Mouse (Mus musculus) heart, embryonic 15.5 days (tissue): ENCODE measurements around the gene Ufd1. TPM values are rescaled to one million over a fixed set of nuclear protein-coding genes. Genes with fewer than 3 reads are reported as not detected.
"Not testable (repeated sequence)": the region's sequence is repeated elsewhere in the genome, so short reads cannot be mapped to it uniquely, and the experiment has no call there.

Experiments
- ATAC-seq: fragments of 200-750 bp; cut with Nextera tagmentation; replicated peaks from 2 replicates; pipeline ENCODE4 v1.8.0; 2017; ENCODE audit warnings: low read depth, moderate TSS enrichment; ENCODE audit not compliant: insufficient number of reproducible peaks, insufficient read depth, low FRiP score
- H3K27ac ChIP-seq: fragments of 300-500 bp; sonication (generic); 2 replicates; pipeline ENCODE4 v1.5.1; 2015; ENCODE audit warnings: mild to moderate bottlenecking, inconsistent platforms
- H3K27me3 ChIP-seq: fragments of 300-500 bp; sonication (generic); 2 replicates; pipeline ENCODE4 v1.6.1; 2015; ENCODE audit warnings: inconsistent platforms
- H3K36me3 ChIP-seq: fragments of 300-500 bp; sonication (generic); 2 replicates; pipeline ENCODE4 v1.6.1; 2015; ENCODE audit warnings: mild to moderate bottlenecking, inconsistent platforms
- H3K4me1 ChIP-seq: fragments of 300-500 bp; sonication (generic); replicated peaks from 2 replicates; pipeline ENCODE4 v1.6.1; 2015; ENCODE audit warnings: inconsistent platforms
- H3K4me2 ChIP-seq: fragments of 300-500 bp; sonication (generic); 2 replicates; pipeline ENCODE4 v1.6.1; 2015; ENCODE audit warnings: inconsistent platforms, mild to moderate bottlenecking, moderate library complexity
- H3K4me3 ChIP-seq: fragments of 300-500 bp; sonication (generic); 2 replicates; pipeline ENCODE4 v1.5.1; 2015; ENCODE audit warnings: mild to moderate bottlenecking, inconsistent platforms
- H3K9ac ChIP-seq: fragments of 300-500 bp; sonication (generic); 2 replicates; pipeline ENCODE4 v1.6.1; 2015; ENCODE audit warnings: mild to moderate bottlenecking, inconsistent platforms
- H3K9me3 ChIP-seq: fragments of 300-500 bp; sonication (generic); replicated peaks from 2 replicates; pipeline ENCODE4 v1.6.1; 2016; ENCODE audit warnings: inconsistent platforms
- WGBS: fragments of 180-500 bp; shearing (Covaris S2); methylation state at CpG from one replicate; pipeline ENCODE4 v1.1.7; 2015; ENCODE audit warnings: mixed read lengths; 5-methylcytosine and 5-hydroxymethylcytosine counted together
- polyA plus RNA-seq: library from polyadenylated mRNA; unstranded; fragments of >200 nt; fragmentation: Nextera tagmentation; extraction: Ambion mirVana; gene quantifications from 2 replicates; pipeline ENCODE4 v1.2.1, GENCODE M21; 2015

Ufd1 gene
- polyA plus RNA-seq, 1 experiment from 2014 or later: 62.2 TPM

- H3K36me3 ChIP-seq: peaks cover 33% of the 10 kb centered on the region
- H3K9me3 ChIP-seq: no peaks in the 10 kb centered on the region
- H3K4me2 ChIP-seq: peak overlapping the region; percentile 91
- no peaks in the 10 kb centered on the region for H3K27me3 ChIP-seq
- peak overlapping the region; percentile 84 for H3K27ac ChIP-seq
- peaks cover 20% of the 10 kb centered on the region for H3K4me1 ChIP-seq
- peak overlapping the region; percentile 79 for H3K4me3 ChIP-seq
- H3K9ac ChIP-seq: peak overlapping the region; percentile 83
- peak; percentile 14; the same call in 1 of the 2 replicates for ATAC-seq
- WGBS: 1% methylated on average over 31 of the region's 31 CpGs
Measured at GRCm38 (mm10) chr16:18812385-18812910, 869 bp downstream of the Ufd1 start.

DNA sequence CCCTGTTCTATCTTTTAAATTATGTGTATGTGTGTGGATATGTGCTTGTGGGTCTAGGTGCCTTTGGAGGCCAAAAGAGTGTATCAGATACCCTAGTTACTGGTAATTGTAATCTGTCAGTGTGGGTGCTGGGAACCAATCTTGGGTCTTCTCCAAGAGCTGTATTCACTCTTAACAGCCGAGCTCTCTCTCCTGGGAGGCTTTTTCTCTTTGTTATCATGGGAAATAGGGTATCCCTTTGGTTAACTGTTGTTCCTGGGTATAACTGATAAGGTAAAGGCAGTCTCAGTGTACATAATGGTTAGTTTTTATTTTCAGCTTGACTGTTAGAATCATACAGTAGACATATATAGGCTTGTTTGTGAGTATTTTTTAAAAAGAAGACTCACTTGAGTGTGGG lies 10.8 kb downstream of the Ufd1 start:
- no peak overlapping the region for H3K4me2 ChIP-seq
- ATAC-seq: no peak
- H3K27me3 ChIP-seq: no peaks in the 10 kb centered on the region
- H3K4me3 ChIP-seq: no peak overlapping the region
- 76% methylated on average over 1 of the region's 1 CpGs for WGBS
- no peak overlapping the region for H3K27ac ChIP-seq
- H3K36me3 ChIP-seq: peaks cover 94% of the 10 kb centered on the region
- no peaks in the 10 kb centered on the region for H3K9me3 ChIP-seq
- no peaks in the 10 kb centered on the region for H3K4me1 ChIP-seq
- H3K9ac ChIP-seq: no peak overlapping the region

DNA sequence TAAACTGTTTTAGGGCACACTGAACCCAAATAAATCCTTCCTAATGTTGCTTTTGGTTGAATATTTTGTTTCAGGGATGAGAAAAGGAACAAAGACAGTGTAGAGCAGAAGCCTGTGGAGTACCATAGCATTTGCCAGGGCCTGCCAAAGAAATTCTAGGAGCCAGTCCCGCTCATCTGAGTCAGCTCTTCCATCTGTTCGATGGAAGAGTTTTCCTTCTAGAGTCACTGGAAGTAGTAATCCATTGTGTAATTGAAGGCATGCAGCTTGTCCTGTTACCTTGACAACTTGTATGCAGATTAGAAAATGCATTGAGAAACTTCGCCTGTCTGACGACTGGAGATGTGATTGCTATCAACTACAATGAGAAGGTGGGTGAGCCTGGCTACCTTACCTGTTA lies 11.3 kb downstream of the Ufd1 start:
- H3K4me3 ChIP-seq: no peak overlapping the region
- no peak overlapping the region for H3K27ac ChIP-seq
- no peaks in the 10 kb centered on the region for H3K27me3 ChIP-seq
- H3K36me3 ChIP-seq: peaks cover 94% of the 10 kb centered on the region
- no peak overlapping the region for H3K9ac ChIP-seq
- no peak for ATAC-seq
- 89% methylated on average over 4 of the region's 4 CpGs for WGBS
- H3K4me1 ChIP-seq: no peaks in the 10 kb centered on the region
- no peaks in the 10 kb centered on the region for H3K9me3 ChIP-seq
- H3K4me2 ChIP-seq: no peak overlapping the region

DNA sequence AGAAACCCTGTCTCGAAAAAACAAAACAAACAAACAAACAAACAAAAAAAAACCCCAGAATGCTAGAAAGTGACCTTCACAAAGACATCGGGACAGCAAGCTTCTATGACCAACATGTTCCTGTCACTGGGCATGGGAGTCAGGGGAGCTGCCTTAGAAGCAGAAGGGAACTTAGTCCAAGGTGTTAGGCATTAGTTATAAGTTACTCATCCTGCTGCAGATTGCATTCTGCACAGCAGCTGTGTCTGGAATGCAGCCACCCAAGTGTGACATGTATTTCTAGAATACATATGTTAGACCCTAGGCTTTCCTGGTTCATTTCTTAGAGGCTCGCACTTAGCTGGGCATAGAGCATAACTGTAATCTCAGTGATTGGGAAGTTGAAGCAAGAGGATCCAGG lies 17.1 kb downstream of the Ufd1 start:
- H3K4me3 ChIP-seq: no peak overlapping the region
- 93% methylated on average over 3 of the region's 3 CpGs for WGBS
- H3K27ac ChIP-seq: no peak overlapping the region
- H3K4me1 ChIP-seq: no peaks in the 10 kb centered on the region
- no peak overlapping the region for H3K9ac ChIP-seq
- H3K4me2 ChIP-seq: no peak overlapping the region
- H3K36me3 ChIP-seq: peaks cover 78% of the 10 kb centered on the region
- no peaks in the 10 kb centered on the region for H3K27me3 ChIP-seq
- no peaks in the 10 kb centered on the region for H3K9me3 ChIP-seq
- ATAC-seq: no peak

DNA sequence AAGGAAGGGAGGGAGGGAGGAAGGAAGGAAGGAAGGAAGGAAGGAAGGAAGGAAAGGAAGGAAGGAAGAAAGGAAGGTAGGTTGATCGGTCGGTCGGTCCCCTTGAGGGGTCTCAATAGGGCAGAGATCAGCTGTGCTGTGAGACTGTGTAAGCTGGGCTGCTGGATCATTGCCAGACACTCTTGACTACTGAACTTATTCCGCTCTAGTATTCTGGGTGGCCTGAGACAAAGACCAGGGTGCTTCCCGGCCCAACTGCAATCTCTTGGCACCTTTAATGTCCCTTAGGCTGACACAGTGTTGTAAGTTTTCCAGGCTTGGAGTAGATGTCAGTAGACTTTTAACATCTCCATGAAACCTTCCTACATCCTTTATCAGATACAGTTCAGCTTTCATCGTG lies 17.5 kb downstream of the Ufd1 start:
- peaks cover 78% of the 10 kb centered on the region for H3K36me3 ChIP-seq
- no peaks in the 10 kb centered on the region for H3K4me1 ChIP-seq
- no peaks in the 10 kb centered on the region for H3K9me3 ChIP-seq
- H3K9ac ChIP-seq: no peak overlapping the region
- H3K27me3 ChIP-seq: no peaks in the 10 kb centered on the region
- 67% methylated on average over 6 of the region's 6 CpGs for whole genome bisulfite sequencing
- ATAC-seq: no peak
- no peak overlapping the region for H3K4me3 ChIP-seq
- H3K4me2 ChIP-seq: no peak overlapping the region
- no peak overlapping the region for H3K27ac ChIP-seq

DNA sequence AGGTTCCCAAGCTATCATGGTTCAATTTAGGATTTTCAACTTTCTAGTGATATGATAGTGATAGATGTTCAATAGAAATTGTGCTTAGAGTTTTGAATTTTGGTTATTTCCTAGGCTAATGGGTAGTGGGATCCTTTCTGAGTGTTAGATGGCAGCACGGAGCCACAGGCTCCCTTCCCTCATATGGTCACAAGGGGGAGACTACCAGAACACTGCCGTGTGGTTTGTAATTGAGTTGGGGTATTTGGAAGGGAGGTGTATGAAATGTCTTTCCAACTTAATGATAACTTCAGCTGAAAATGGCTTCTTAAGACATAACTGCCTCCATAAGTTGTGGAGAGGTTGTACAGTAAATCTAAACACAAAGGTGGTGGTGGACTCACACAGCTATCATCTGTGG lies 21.9 kb downstream of the Ufd1 start:
- WGBS: 67% methylated on average over 2 of the region's 2 CpGs

DNA sequence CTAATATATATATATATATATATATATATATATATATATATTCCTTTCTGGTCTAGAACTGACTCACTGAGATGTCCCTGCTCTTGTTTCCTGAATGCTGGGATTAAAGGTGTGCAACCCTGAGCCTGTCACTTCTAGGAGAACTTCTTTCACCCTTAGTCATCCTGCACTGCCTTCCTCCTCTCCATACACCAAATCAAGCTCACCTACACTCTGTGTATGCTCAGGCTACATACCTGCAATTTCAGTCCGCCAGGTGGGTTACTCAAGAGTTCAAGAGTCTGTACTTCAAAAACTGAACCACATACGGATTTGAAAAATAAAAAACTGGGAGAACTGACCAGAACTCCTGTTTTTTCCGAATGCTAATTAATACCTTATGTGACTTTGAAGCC lies 24.5 kb downstream of the Ufd1 start:
- peak overlapping the region; percentile 60 for H3K4me2 ChIP-seq
- 27% methylated on average over 3 of the region's 3 CpGs for WGBS
- H3K27ac ChIP-seq: no peak overlapping the region
- H3K9ac ChIP-seq: peak overlapping the region; percentile 89; the same call in 1 of the 2 replicates
- ATAC-seq: peak; percentile 10; the same call in 1 of the 2 replicates
- H3K36me3 ChIP-seq: peaks cover 35% of the 10 kb centered on the region
- no peaks in the 10 kb centered on the region for H3K27me3 ChIP-seq
- peak overlapping the region; percentile 81 for H3K4me3 ChIP-seq
- 0 out of 2 replicates have a peak, but pooled peaks cover 3% of the 10 kb centered on the region for H3K4me1 ChIP-seq
- H3K9me3 ChIP-seq: no peaks in the 10 kb centered on the region

More for the DNA sequence above, 21.9 kb downstream of the Ufd1 start:
- H3K4me3 ChIP-seq: no peak overlapping the region
- H3K4me1 ChIP-seq: 0 out of 2 replicates have a peak, but pooled peaks cover 3% of the 10 kb centered on the region
- H3K9me3 ChIP-seq: no peaks in the 10 kb centered on the region
- no peaks in the 10 kb centered on the region for H3K27me3 ChIP-seq
- H3K27ac ChIP-seq: no peak overlapping the region
- peaks cover 43% of the 10 kb centered on the region for H3K36me3 ChIP-seq
- no peak for ATAC-seq
- no peak overlapping the region for H3K9ac ChIP-seq
- H3K4me2 ChIP-seq: no peak overlapping the region

DNA sequence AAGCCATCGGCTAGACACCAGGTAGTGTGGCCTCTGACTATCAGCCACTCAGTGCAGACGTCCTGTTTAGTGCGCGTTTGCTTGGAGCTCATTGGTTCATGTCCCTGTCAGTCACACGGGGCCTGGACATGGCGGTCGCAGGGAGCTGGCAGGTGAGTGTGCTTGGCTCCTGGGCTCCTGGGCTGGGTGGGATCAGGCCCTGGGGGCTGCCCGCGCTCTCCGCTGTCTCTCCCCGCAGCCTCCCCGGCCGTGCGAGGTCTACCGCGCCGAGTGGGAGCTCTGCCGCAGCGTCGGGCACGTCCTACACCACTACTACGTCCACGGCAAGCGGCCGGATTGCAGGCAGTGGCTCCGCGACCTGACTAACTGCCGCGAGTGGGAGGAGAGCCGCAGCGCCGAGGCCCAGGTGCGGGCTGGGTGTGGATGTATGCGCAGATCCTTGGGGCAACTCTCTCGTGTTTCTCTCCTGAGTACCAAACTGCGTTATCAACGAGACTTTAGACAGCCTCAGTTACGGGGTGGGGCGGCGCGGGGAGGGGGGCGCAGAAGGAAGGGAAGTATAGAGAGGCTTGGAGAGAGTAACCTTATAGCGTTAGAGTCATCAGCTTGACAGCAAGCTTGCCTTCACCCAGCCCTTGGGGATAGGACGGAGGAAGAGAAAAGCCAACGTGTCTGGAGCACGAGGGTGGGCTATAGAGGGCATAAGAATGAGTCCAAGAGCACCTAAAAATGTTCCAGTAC lies 25.1 kb downstream of the Ufd1 start, which contains the start of the genes 2510002D24Rik and Gm28539:
Gene 2510002D24Rik, plus strand, starts transcription at position 111 of the 741 bp plus-strand sequence.
Gene Gm28539, plus strand, starts transcription at position 117 of the 741 bp plus-strand sequence.
- peak; percentile 96 for ATAC-seq
- under 1% methylated on average over 46 of the region's 46 CpGs for WGBS

DNA sequence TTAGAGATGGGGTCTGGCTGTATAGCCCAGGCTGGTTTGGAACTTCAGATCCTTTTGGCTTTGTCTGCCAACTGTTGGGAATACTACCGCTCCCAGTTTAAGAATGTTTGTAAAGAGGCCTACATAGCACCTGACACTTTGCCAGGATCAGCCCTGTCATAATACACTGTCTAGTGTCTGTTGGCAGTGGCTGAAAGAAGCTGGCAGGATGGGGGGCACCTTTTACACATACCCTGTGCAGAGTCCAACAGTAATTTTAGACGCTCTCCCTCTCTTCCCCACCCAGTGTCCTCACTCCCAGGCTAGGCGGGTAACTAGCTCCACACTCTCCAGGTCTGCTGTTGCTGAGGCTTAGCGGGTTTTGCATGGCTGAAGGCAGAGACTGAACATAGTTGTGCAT lies 26.8 kb downstream of the Ufd1 start:
- H3K36me3 ChIP-seq: peaks cover 18% of the 10 kb centered on the region; the same call in 1 of the 2 replicates
- H3K9ac ChIP-seq: no peak overlapping the region
- no peak overlapping the region for H3K4me2 ChIP-seq
- no peaks in the 10 kb centered on the region for H3K9me3 ChIP-seq
- 88% methylated on average over 4 of the region's 4 CpGs for WGBS
- no peak for ATAC-seq
- 0 out of 2 replicates have a peak, but pooled peaks cover 3% of the 10 kb centered on the region for H3K4me1 ChIP-seq
- no peak overlapping the region for H3K27ac ChIP-seq
- no peak overlapping the region for H3K4me3 ChIP-seq
- H3K27me3 ChIP-seq: no peaks in the 10 kb centered on the region

More for the DNA sequence above, 25.1 kb downstream of the Ufd1 start, which contains the start of the genes 2510002D24Rik and Gm28539:
- Histone ChIP-seq H3K4me1 (0 out of 2 replicates have a peak, but pooled peaks cover 3% of the 10 kb centered on the region), H3K27me3 (no peaks in the 10 kb centered on the region), H3K9me3 (no peaks in the 10 kb centered on the region), H3K36me3 (peaks cover 29% of the 10 kb centered on the region), H3K4me2 (peak within 1 kb of the TSS; percentile 60), H3K9ac (peak within 1 kb of the TSS; percentile 89), H3K4me3 (peak within 1 kb of the TSS; percentile 81), H3K27ac (peak within 1 kb of the TSS; percentile 65)

DNA sequence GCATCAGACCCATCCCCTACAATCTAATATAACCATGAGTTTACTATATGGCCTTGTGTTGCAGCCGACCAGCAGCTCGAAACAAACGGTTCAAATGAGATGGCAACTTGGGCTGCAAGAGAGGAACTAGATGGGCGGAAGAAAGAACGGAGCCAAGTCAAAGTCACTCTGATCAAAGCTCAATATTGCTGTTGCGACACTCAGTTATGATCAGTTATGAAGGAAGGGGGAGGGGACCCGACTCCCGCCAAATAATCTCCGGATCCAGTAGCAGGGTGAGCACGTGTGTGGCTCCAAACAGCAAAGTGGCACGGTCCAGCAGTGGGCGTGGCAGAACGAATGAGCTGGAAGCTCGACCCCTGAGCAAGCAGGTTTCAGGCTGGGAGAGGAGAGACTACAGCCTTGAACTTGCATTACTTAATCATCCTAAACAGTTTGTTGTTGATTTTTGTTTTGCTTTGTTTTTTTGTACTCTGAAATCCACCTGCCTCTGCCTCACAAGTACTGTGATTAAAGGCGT lies 34.8 kb downstream of the Ufd1 start:
- 82% methylated on average over 15 of the region's 15 CpGs for WGBS

DNA sequence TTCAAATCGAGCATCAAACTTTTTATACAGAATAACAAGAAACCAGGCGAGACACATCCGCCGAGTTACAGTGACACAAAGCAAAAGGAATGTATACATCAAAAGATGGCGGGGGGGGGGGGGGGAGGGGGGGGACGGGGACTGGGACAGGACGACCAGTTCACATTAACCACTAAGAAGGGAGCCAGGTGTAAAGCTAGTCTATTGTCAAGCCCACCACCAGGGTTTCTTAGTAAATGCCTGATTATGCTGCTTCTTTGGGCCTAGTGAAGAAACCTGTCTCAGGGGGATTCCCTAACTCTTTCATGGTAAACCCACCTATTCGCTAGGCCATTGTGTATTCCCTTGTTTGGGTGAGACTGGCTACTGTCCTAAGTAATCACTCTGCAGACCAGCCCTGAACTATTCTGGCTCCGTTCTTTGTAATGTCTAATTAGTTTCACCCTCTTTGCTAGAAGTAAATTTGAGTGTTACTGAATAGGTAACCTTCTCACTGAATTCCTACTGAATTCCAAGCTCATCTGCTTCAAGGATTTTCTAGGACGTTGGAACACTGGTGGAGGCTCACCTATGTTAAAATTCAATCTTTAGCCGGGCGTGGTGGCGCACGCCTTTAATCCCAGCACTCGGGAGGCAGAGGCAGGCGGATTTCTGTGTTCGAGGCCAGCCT lies 38.1 kb downstream of the Ufd1 start:
- ATAC-seq: not testable (repeated sequence)
- 90% methylated on average over 16 of the region's 17 CpGs for WGBS

More for the DNA sequence above, 34.8 kb downstream of the Ufd1 start:
- no peak overlapping the region for H3K4me3 ChIP-seq
- no peak overlapping the region for H3K4me2 ChIP-seq
- no peaks in the 10 kb centered on the region for H3K4me1 ChIP-seq
- no peaks in the 10 kb centered on the region; the same call in 1 of the 2 replicates for H3K9me3 ChIP-seq
- H3K36me3 ChIP-seq: no peaks in the 10 kb centered on the region
- no peak overlapping the region for H3K9ac ChIP-seq
- ATAC-seq: no peak
- H3K27ac ChIP-seq: no peak overlapping the region
- H3K27me3 ChIP-seq: no peaks in the 10 kb centered on the region

More for the DNA sequence above, 38.1 kb downstream of the Ufd1 start:
- not testable (repeated sequence) for H3K4me3 ChIP-seq, H3K9ac ChIP-seq, H3K27me3 ChIP-seq, H3K4me2 ChIP-seq, H3K4me1 ChIP-seq, H3K27ac ChIP-seq, H3K36me3 ChIP-seq, H3K9me3 ChIP-seq
